Mouse (Mus musculus): ENCODE measurements at regions not wholly inside any gene's neighbourhood (a gene's known extent, or its start where the extent isn't known, plus 50 kb on each side); places are given as distances from the start of the nearest gene placed in this dataset.

GRCm38 (mm10) chr10:118001501-118001900 lies 140.1 kb upstream of the Mdm1 start:
- no peak overlapping the region for H3K4me3 ChIP-seq (ENCODE audit: insufficient read depth, low read depth, low read length)
- H3K27me3 ChIP-seq (ENCODE audit: control insufficient read depth, insufficient read depth, low read length): no peaks in the 10 kb centered on the region
- H3K4me1 ChIP-seq (ENCODE audit: control insufficient read depth, insufficient read depth, low read length): no peaks in the 10 kb centered on the region
- H3K79me2 ChIP-seq (ENCODE audit: control insufficient read depth, insufficient read depth, low read length): no peaks in the 10 kb centered on the region
- no peak overlapping the region for H3K9ac ChIP-seq (ENCODE audit: low read depth, low read length)
- no peak for TF ChIP-seq POLR2A (IDR thresholded peaks at IDR 0.05; ENCODE audit: extremely low read depth, insufficient read depth, low read length)
- TF ChIP-seq CTCF (IDR thresholded peaks at IDR 0.05; ENCODE audit: low read depth, low read length): no peak
- H3K36me3 ChIP-seq (ENCODE audit: control insufficient read depth, insufficient read depth, low read length): no peaks in the 10 kb centered on the region
- no peak overlapping the region for H3K27ac ChIP-seq (replicated peaks; ENCODE audit: insufficient read depth, low read depth, low read length)
- WGBS: 55% methylated on average over 4 of the region's 4 CpGs
- DNase-seq (ENCODE audit: extremely low read depth, low read depth, low spot score): no peak

- no peaks in the 10 kb centered on the region for H3K36me3 ChIP-seq (ENCODE audit: control insufficient read depth, insufficient read depth, low read length)
- no peaks in the 10 kb centered on the region for H3K79me2 ChIP-seq (ENCODE audit: control insufficient read depth, insufficient read depth, low read length)
- no peaks in the 10 kb centered on the region for H3K27me3 ChIP-seq (ENCODE audit: control insufficient read depth, insufficient read depth, low read length)
- H3K4me3 ChIP-seq (ENCODE audit: insufficient read depth, low read depth, low read length): no peak overlapping the region
- H3K4me1 ChIP-seq (ENCODE audit: control insufficient read depth, insufficient read depth, low read length): no peaks in the 10 kb centered on the region
- no peak overlapping the region for H3K27ac ChIP-seq (replicated peaks; ENCODE audit: insufficient read depth, low read depth, low read length)
- TF ChIP-seq CTCF (IDR thresholded peaks at IDR 0.05; ENCODE audit: low read depth, low read length): no peak
- no peak for TF ChIP-seq POLR2A (IDR thresholded peaks at IDR 0.05; ENCODE audit: extremely low read depth, insufficient read depth, low read length)
- no peak overlapping the region for H3K9ac ChIP-seq (ENCODE audit: low read depth, low read length)
- WGBS: 74% methylated on average over 7 of the region's 7 CpGs
- no peak for DNase-seq (ENCODE audit: extremely low read depth, low read depth, low spot score)
Observed at GRCm38 (mm10) chr10:118001971-118002370, 139.6 kb upstream of the Mdm1 start.

GRCm38 (mm10) chr10:118002559-118002958 lies 139.1 kb upstream of the Mdm1 start:
- Histone ChIP-seq H3K36me3 (ENCODE audit: control insufficient read depth, insufficient read depth, low read length) (no peaks in the 10 kb centered on the region), H3K27me3 (ENCODE audit: control insufficient read depth, insufficient read depth, low read length) (no peaks in the 10 kb centered on the region), H3K27ac (replicated peaks; ENCODE audit: insufficient read depth, low read depth, low read length) (no peak overlapping the region), H3K4me3 (ENCODE audit: insufficient read depth, low read depth, low read length) (no peak overlapping the region), H3K4me1 (ENCODE audit: control insufficient read depth, insufficient read depth, low read length) (no peaks in the 10 kb centered on the region), H3K9ac (ENCODE audit: low read depth, low read length) (no peak overlapping the region), H3K79me2 (ENCODE audit: control insufficient read depth, insufficient read depth, low read length) (no peaks in the 10 kb centered on the region)
- no peak for TF ChIP-seq POLR2A (IDR thresholded peaks at IDR 0.05; ENCODE audit: extremely low read depth, insufficient read depth, low read length)
- no peak for TF ChIP-seq CTCF (IDR thresholded peaks at IDR 0.05; ENCODE audit: low read depth, low read length)
- 83% methylated on average over 4 of the region's 4 CpGs for WGBS
- DNase-seq (ENCODE audit: extremely low read depth, low read depth, low spot score): no peak

- WGBS: 83% methylated on average over 10 of the region's 10 CpGs
- no peak for DNase-seq (ENCODE audit: extremely low read depth, low read depth, low spot score)
Observed at GRCm38 (mm10) chr10:118003179-118003578, 138.4 kb upstream of the Mdm1 start.

GRCm38 (mm10) chr10:118003739-118004361 lies 137.8 kb upstream of the Mdm1 start:
- Histone ChIP-seq H3K79me2 (ENCODE audit: control insufficient read depth, insufficient read depth, low read length) (no peaks in the 10 kb centered on the region), H3K9ac (ENCODE audit: low read depth, low read length) (no peak overlapping the region), H3K4me1 (ENCODE audit: control insufficient read depth, insufficient read depth, low read length) (no peaks in the 10 kb centered on the region), H3K36me3 (ENCODE audit: control insufficient read depth, insufficient read depth, low read length) (no peaks in the 10 kb centered on the region), H3K4me3 (ENCODE audit: insufficient read depth, low read depth, low read length) (no peak overlapping the region), H3K27me3 (ENCODE audit: control insufficient read depth, insufficient read depth, low read length) (no peaks in the 10 kb centered on the region), H3K27ac (replicated peaks; ENCODE audit: insufficient read depth, low read depth, low read length) (no peak overlapping the region)
- TF ChIP-seq POLR2A (IDR thresholded peaks at IDR 0.05; ENCODE audit: extremely low read depth, insufficient read depth, low read length) (no peak), CTCF (IDR thresholded peaks at IDR 0.05; ENCODE audit: low read depth, low read length) (no peak)
- no peak for DNase-seq (ENCODE audit: extremely low read depth, low read depth, low spot score)
- 63% methylated on average over 16 of the region's 16 CpGs for WGBS

More at GRCm38 (mm10) chr10:118003179-118003578, 138.4 kb upstream of the Mdm1 start:
- no peaks in the 10 kb centered on the region for H3K27me3 ChIP-seq (ENCODE audit: control insufficient read depth, insufficient read depth, low read length)
- no peaks in the 10 kb centered on the region for H3K36me3 ChIP-seq (ENCODE audit: control insufficient read depth, insufficient read depth, low read length)
- no peak overlapping the region for H3K9ac ChIP-seq (ENCODE audit: low read depth, low read length)
- H3K4me1 ChIP-seq (ENCODE audit: control insufficient read depth, insufficient read depth, low read length): no peaks in the 10 kb centered on the region
- TF ChIP-seq POLR2A (IDR thresholded peaks at IDR 0.05; ENCODE audit: extremely low read depth, insufficient read depth, low read length) (no peak), CTCF (IDR thresholded peaks at IDR 0.05; ENCODE audit: low read depth, low read length) (no peak)
- no peak overlapping the region for H3K4me3 ChIP-seq (ENCODE audit: insufficient read depth, low read depth, low read length)
- no peak overlapping the region for H3K27ac ChIP-seq (replicated peaks; ENCODE audit: insufficient read depth, low read depth, low read length)
- H3K79me2 ChIP-seq (ENCODE audit: control insufficient read depth, insufficient read depth, low read length): no peaks in the 10 kb centered on the region

GRCm38 (mm10) chr10:118004362-118004958 lies 137.2 kb upstream of the Mdm1 start:
- Histone ChIP-seq H3K9ac (ENCODE audit: low read depth, low read length) (no peak overlapping the region), H3K4me3 (ENCODE audit: insufficient read depth, low read depth, low read length) (no peak overlapping the region), H3K4me1 (ENCODE audit: control insufficient read depth, insufficient read depth, low read length) (no peaks in the 10 kb centered on the region), H3K79me2 (ENCODE audit: control insufficient read depth, insufficient read depth, low read length) (no peaks in the 10 kb centered on the region), H3K27ac (replicated peaks; ENCODE audit: insufficient read depth, low read depth, low read length) (no peak overlapping the region), H3K27me3 (ENCODE audit: control insufficient read depth, insufficient read depth, low read length) (no peaks in the 10 kb centered on the region), H3K36me3 (ENCODE audit: control insufficient read depth, insufficient read depth, low read length) (no peaks in the 10 kb centered on the region)
- TF ChIP-seq CTCF (IDR thresholded peaks at IDR 0.05; ENCODE audit: low read depth, low read length) (no peak), POLR2A (IDR thresholded peaks at IDR 0.05; ENCODE audit: extremely low read depth, insufficient read depth, low read length) (no peak)
- 62% methylated on average over 8 of the region's 8 CpGs for WGBS
- no peak for DNase-seq (ENCODE audit: extremely low read depth, low read depth, low spot score)
